In the genomic region with DNA sequence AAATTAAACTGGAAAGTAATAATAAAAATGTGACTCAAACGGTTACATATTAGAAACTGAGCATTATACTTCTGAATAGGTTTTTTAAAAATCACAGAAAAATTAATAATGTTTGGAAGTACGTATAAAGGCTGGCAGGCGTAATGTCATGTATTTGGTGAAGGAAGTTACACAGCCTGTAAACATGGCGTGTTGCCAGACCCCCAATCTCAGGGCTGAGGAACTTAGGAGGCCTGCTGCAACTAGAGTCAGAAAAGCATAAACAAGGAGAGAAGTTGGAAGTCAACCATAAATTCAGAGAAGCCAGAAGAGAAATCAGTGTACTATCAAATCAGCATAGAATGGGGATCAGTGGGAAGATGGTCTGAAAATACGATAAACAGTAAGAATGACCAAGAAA, we compare ENCODE assay signal across 36 mouse cellular contexts. TPM values are rescaled to one million over a fixed set of nuclear protein-coding genes. Genes with fewer than 3 reads are reported as not detected.
DNase-seq lines count a peak whose midpoint lies in the region; ATAC-seq and TF ChIP-seq lines count a peak whose summit lies in the region.
"Had no signal": no experiment of that assay in that cellular context is flagged by ENCODE, and none has a peak within 500 bp of the region (broad histone marks: within the 10 kb centered on the region; RNA-seq: fewer than 3 reads in every experiment).

No protein-coding gene starts in this region.

- no peak overlapping the region for H3K27ac ChIP-seq in lung, embryonic 14.5 days (ENCODE audit: low read depth)
- no peak overlapping the region for H3K27ac ChIP-seq in lung, embryonic 16.5 days (ENCODE audit: low read length)
- no peak overlapping the region for H3K27ac ChIP-seq in midbrain, embryonic 15.5 days
- H3K27ac ChIP-seq: embryonic facial prominence, embryonic 12.5 days; forebrain, embryonic 10.5 days; forebrain, embryonic 15.5 days; hindbrain, embryonic 15.5 days; intestine, embryonic 15.5 days; kidney, postnatal 0 days; limb, embryonic 12.5 days; midbrain, embryonic 12.5 days had no signal

- no peak for TF ChIP-seq CTCF in lung, embryonic 14.5 days (IDR thresholded peaks at IDR 0.05; ENCODE audit: low read depth)

- 47% methylated on average over 5 of the region's 5 CpGs for WGBS in lung, embryonic 14.5 days
- WGBS in lung, embryonic 16.5 days = 45% methylated on average over 5 of the region's 5 CpGs
- WGBS in midbrain, embryonic 15.5 days = 94% methylated on average over 5 of the region's 5 CpGs

- DNase-seq in heart, postnatal 4 days = peak; percentile 34
- DNase-seq in heart, adult 9 months (ENCODE audit: low spot score in 2 of 2) = no peak
- DNase-seq in lung, embryonic 14.5 days = peak; percentile 87
- DNase-seq in lung, adult 18-20 months = no peak
- DNase-seq in lung, postnatal 36 days = peak; percentile 40
- DNase-seq: adrenal gland, postnatal 14 days; cerebellum, adult 11 months; cerebellum, adult 9-10 months; cerebellum, postnatal 36 days; gastrocnemius, postnatal 36 days; heart, adult 18-20 months; kidney, adult 8-10 months; layer of hippocampus, adult 9-11 months; liver, postnatal 0 days; right cerebral cortex, postnatal 4 days; thymus, adult 2 months; thymus, postnatal 4 days had no signal

- H3K9me3 ChIP-seq in lung, embryonic 14.5 days (ENCODE audit: low read depth, low read length) = no peaks in the 10 kb centered on the region
- peaks cover 7% of the 10 kb centered on the region for H3K9me3 ChIP-seq in lung, embryonic 16.5 days (ENCODE audit: control insufficient read depth, low read length)
- H3K9me3 ChIP-seq in midbrain, embryonic 15.5 days = no peaks in the 10 kb centered on the region
- H3K9me3 ChIP-seq: forebrain, embryonic 15.5 days; G1E; hindbrain, embryonic 15.5 days had no signal

- ATAC-seq in lung, embryonic 14.5 days (ENCODE audit: insufficient read depth) = peak; percentile 44; the same call in 1 of the 2 replicates
- ATAC-seq in lung, embryonic 16.5 days (ENCODE audit: low read depth) = peak; percentile 74; the same call in 1 of the 2 replicates
- no peak for ATAC-seq in midbrain, embryonic 15.5 days (replicated peaks)
- ATAC-seq: forebrain, embryonic 15.5 days; intestine, embryonic 15.5 days; liver, postnatal 0 days; Patski had no signal

- H3K27me3 ChIP-seq in lung, embryonic 14.5 days (ENCODE audit: insufficient read depth, low read length) = no peaks in the 10 kb centered on the region
- no peaks in the 10 kb centered on the region for H3K27me3 ChIP-seq in lung, embryonic 16.5 days (ENCODE audit: control insufficient read depth, insufficient read depth, low read depth, low read length)
- no peaks in the 10 kb centered on the region for H3K27me3 ChIP-seq in midbrain, embryonic 15.5 days (replicated peaks)
- H3K27me3 ChIP-seq: embryonic facial prominence, embryonic 12.5 days; forebrain, embryonic 15.5 days; heart, embryonic 12.5 days; hindbrain, embryonic 15.5 days; intestine, embryonic 15.5 days; limb, embryonic 12.5 days; megakaryocyte, embryonic 14.5 days; midbrain, embryonic 12.5 days; Patski had no signal

- no peaks in the 10 kb centered on the region for H3K4me1 ChIP-seq in lung, embryonic 14.5 days (ENCODE audit: insufficient read depth)
- no peaks in the 10 kb centered on the region; the same call in 1 of the 2 replicates for H3K4me1 ChIP-seq in lung, embryonic 16.5 days (replicated peaks; ENCODE audit: control insufficient read depth, insufficient read depth, low read length)
- H3K4me1 ChIP-seq in midbrain, embryonic 15.5 days = no peaks in the 10 kb centered on the region
- H3K4me1 ChIP-seq: embryonic facial prominence, embryonic 12.5 days; forebrain, embryonic 15.5 days; hindbrain, embryonic 15.5 days; intestine, embryonic 15.5 days; limb, embryonic 12.5 days; midbrain, embryonic 12.5 days had no signal

- no peak overlapping the region for H3K4me2 ChIP-seq in lung, embryonic 14.5 days
- H3K4me2 ChIP-seq in lung, embryonic 16.5 days (ENCODE audit: low read depth, low read length) = no peak overlapping the region
- H3K4me2 ChIP-seq in midbrain, embryonic 15.5 days = no peak overlapping the region
- H3K4me2 ChIP-seq: embryonic facial prominence, embryonic 12.5 days; forebrain, embryonic 15.5 days; heart, embryonic 12.5 days; hindbrain, embryonic 15.5 days; intestine, embryonic 15.5 days; limb, embryonic 12.5 days; liver, embryonic 11.5 days; midbrain, embryonic 12.5 days had no signal

- H3K36me3 ChIP-seq in lung, embryonic 14.5 days (ENCODE audit: insufficient read depth) = peaks cover 66% of the 10 kb centered on the region
- H3K36me3 ChIP-seq in lung, embryonic 16.5 days (ENCODE audit: control insufficient read depth, insufficient read depth, low read length) = peaks cover 30% of the 10 kb centered on the region
- H3K36me3 ChIP-seq in midbrain, embryonic 15.5 days (replicated peaks) = peaks cover 9% of the 10 kb centered on the region

- no peak overlapping the region for H3K4me3 ChIP-seq in lung, embryonic 14.5 days (ENCODE audit: low read depth, low read length)
- no peak overlapping the region for H3K4me3 ChIP-seq in lung, embryonic 16.5 days (ENCODE audit: low read length)
- no peak overlapping the region for H3K4me3 ChIP-seq in midbrain, embryonic 15.5 days
- H3K4me3 ChIP-seq: embryonic facial prominence, embryonic 12.5 days; forebrain, embryonic 10.5 days; forebrain, embryonic 15.5 days; heart, embryonic 12.5 days; hindbrain, embryonic 15.5 days; intestine, embryonic 15.5 days; limb, embryonic 12.5 days; megakaryocyte, embryonic 14.5 days; midbrain, embryonic 12.5 days had no signal

- no peak overlapping the region for H3K9ac ChIP-seq in lung, embryonic 14.5 days
- H3K9ac ChIP-seq in lung, embryonic 16.5 days (ENCODE audit: low read length) = no peak overlapping the region
- no peak overlapping the region for H3K9ac ChIP-seq in midbrain, embryonic 15.5 days
- H3K9ac ChIP-seq: embryonic facial prominence, embryonic 12.5 days; forebrain, embryonic 15.5 days; heart, embryonic 12.5 days; hindbrain, embryonic 15.5 days; intestine, embryonic 15.5 days; limb, embryonic 12.5 days; liver, postnatal 0 days; midbrain, embryonic 12.5 days had no signal

RNA-seq across cellular contexts. Expression of a gene that starts 14.7 kb away (rescaled TPM):
- total RNA-seq in heart, postnatal 4 days (2021) = under 1 TPM in 1 of 2 experiments, not detected in 1; 0.07 TPM
- 0.08 TPM in 1 of 2 replicates, not detected in the other for polyA plus RNA-seq in lung, embryonic 14.5 days (2014; fragmentation: Nextera tagmentation; extraction: Ambion mirVana)
- polyA plus RNA-seq in lung, embryonic 16.5 days (2015; fragmentation: Nextera tagmentation; extraction: Ambion mirVana) = 0.13 and 0.18 TPM in 2 replicates
- polyA plus RNA-seq in midbrain, embryonic 15.5 days (2015; fragmentation: Nextera tagmentation; extraction: Ambion mirVana) = 0.12 and 0.33 TPM in 2 replicates
- total RNA-seq: adrenal gland, postnatal 14 days; gastrocnemius, adult 18-20 months; gastrocnemius, postnatal 36 days; hematopoietic stem cell, adult 5-6 weeks; monocyte, adult 5-6 weeks had no signal
- polyA plus RNA-seq: forebrain, embryonic 10.5 days; G1E; heart, postnatal 0 days had no signal

Comparison
In these comparisons a context has a peak if more than half of its experiments do, and no peak if none do; other contexts are left out.
1. DNase-seq: peak in heart, postnatal 4 days (single experiment), lung, embryonic 14.5 days (single experiment) and lung, postnatal 36 days (single experiment); none in heart, adult 9 months (0 of 2) and lung, adult 18-20 months (0 of 2).